Mouse (Mus musculus) cerebellum, adult (tissue): ENCODE data around the gene Fam110a.

ENCODE experiments used
- ATAC-seq: cut with Nextera tagmentation; 2 replicates; pipeline ENCODE4 v1.9.2; 2017; ENCODE audit warnings: mild to moderate bottlenecking, moderate library complexity, mixed read lengths; ENCODE audit not compliant: insufficient number of reproducible peaks, low FRiP score, low TSS enrichment

Gene Fam110a

GRCm38 (mm10) chr2:151972880-151973594 is 7.0 kb downstream of the Fam110a start:
- ATAC-seq, result no peak

- ATAC-seq, result no peak
Measured at GRCm38 (mm10) chr2:151971748-151972147, 8.3 kb downstream of the Fam110a start.

- ATAC-seq, result no peak
Measured at GRCm38 (mm10) chr2:151970191-151971172, 9.5 kb downstream of the Fam110a start.

- no peak for ATAC-seq
Measured at GRCm38 (mm10) chr2:151969396-151969795, 10.6 kb downstream of the Fam110a start.

- no peak for ATAC-seq
Measured at GRCm38 (mm10) chr2:151968986-151969385, 11.0 kb downstream of the Fam110a start.

- no peak for ATAC-seq
Measured at GRCm38 (mm10) chr2:151968451-151968850, 11.6 kb downstream of the Fam110a start.

GRCm38 (mm10) chr2:151967792-151968191 is 12.2 kb downstream of the Fam110a start:
- no peak for ATAC-seq

GRCm38 (mm10) chr2:151967176-151967750 is 12.8 kb downstream of the Fam110a start:
- no peak for ATAC-seq

- no peak for ATAC-seq
Measured at GRCm38 (mm10) chr2:151964052-151964451, 16.0 kb downstream of the Fam110a start.

GRCm38 (mm10) chr2:151963319-151963718 is 16.7 kb downstream of the Fam110a start:
- ATAC-seq, result no peak

- ATAC-seq, result peak; percentile 86
Measured at GRCm38 (mm10) chr2:151962474-151962873, 17.5 kb downstream of the Fam110a start.

- no peak for ATAC-seq
Measured at GRCm38 (mm10) chr2:151961284-151962196, 18.5 kb downstream of the Fam110a start.

- ATAC-seq, result no peak
Measured at GRCm38 (mm10) chr2:151959274-151959673, 20.7 kb downstream of the Fam110a start.

GRCm38 (mm10) chr2:151956500-151957137 is 23.4 kb downstream of the Fam110a start:
- no peak for ATAC-seq

GRCm38 (mm10) chr2:151953665-151954064 is 26.4 kb downstream of the Fam110a start:
- no peak for ATAC-seq

GRCm38 (mm10) chr2:151949082-151949774 is 30.8 kb downstream of the Fam110a start:
- no peak for ATAC-seq

- ATAC-seq, result no peak
Measured at GRCm38 (mm10) chr2:151948311-151948710, 31.7 kb downstream of the Fam110a start.

- no peak for ATAC-seq
Measured at GRCm38 (mm10) chr2:151947617-151948016, 32.4 kb downstream of the Fam110a start.

- ATAC-seq, result no peak
Measured at GRCm38 (mm10) chr2:151944106-151944505, 35.9 kb downstream of the Fam110a start.
